Mouse (Mus musculus) T-helper 17 cell (primary cell): ENCODE results near the gene Xirp1.

Source experiments
- in situ Hi-C, 2 experiments: fragments of 300-600 bp; cut with MboI, MseI; formaldehyde crosslinking; loops; 1 replicate in 1 of 2; 2 replicates in 1 of 2; pipeline ENCODE4 v1.15.1; 2025; ENCODE audit warnings: high pct_unique_total_duplicates in 2 of 2

The Xirp1 gene

GRCm38 (mm10) chr9:120021164-120021563, 2.2 kb downstream of the Xirp1 start:
- in situ Hi-C loops, result loop anchor here in 1 of 2 experiments (10.0 kb wide), 2 partner anchors 74 to 314 kb away; partner anchors contain the start of gene Ccr8

- in situ Hi-C loops, result loop anchor here in 1 of 2 experiments (10.0 kb wide), 2 partner anchors 74 to 314 kb away; partner anchors contain the start of gene Ccr8
Measured at GRCm38 (mm10) chr9:120020285-120020890, 3.0 kb downstream of the Xirp1 start.

- in situ Hi-C loops, result loop anchor here in 1 of 2 experiments (10.0 kb wide), 1 partner anchor 908 kb away; the partner anchor contains the start of gene Ctnnb1
Measured at GRCm38 (mm10) chr9:120016956-120017355, 6.4 kb downstream of the Xirp1 start.

GRCm38 (mm10) chr9:120014828-120015227, 8.6 kb downstream of the Xirp1 start:
- in situ Hi-C loops, result loop anchor here in 1 of 2 experiments (10.0 kb wide), 1 partner anchor 910 kb away; the partner anchor contains the start of gene Ctnnb1

- in situ Hi-C loops, result loop anchor here in 1 of 2 experiments (10.0 kb wide), 1 partner anchor 911 kb away; the partner anchor contains the start of gene Ctnnb1
Measured at GRCm38 (mm10) chr9:120013251-120013820, 10.1 kb downstream of the Xirp1 start.

GRCm38 (mm10) chr9:120012781-120013180, 10.6 kb downstream of the Xirp1 start:
- in situ Hi-C loops, result loop anchor here in 1 of 2 experiments (10.0 kb wide), 1 partner anchor 912 kb away; the partner anchor contains the start of gene Ctnnb1

GRCm38 (mm10) chr9:120012161-120012560, 11.2 kb downstream of the Xirp1 start:
- in situ Hi-C loops, result loop anchor here in 1 of 2 experiments (10.0 kb wide), 1 partner anchor 913 kb away; the partner anchor contains the start of gene Ctnnb1

- in situ Hi-C loops, result loop anchor here in 1 of 2 experiments (10.0 kb wide), 1 partner anchor 913 kb away; the partner anchor contains the start of gene Ctnnb1
Measured at GRCm38 (mm10) chr9:120011533-120011932, 11.9 kb downstream of the Xirp1 start.

- in situ Hi-C loops, result loop anchor here in 1 of 2 experiments (10.0 kb wide), 1 partner anchor 914 kb away; the partner anchor contains the start of gene Ctnnb1
Measured at GRCm38 (mm10) chr9:120010781-120011511, 12.5 kb downstream of the Xirp1 start.

GRCm38 (mm10) chr9:120009871-120010270, 13.5 kb downstream of the Xirp1 start:
- in situ Hi-C loops, result loop anchor here in 1 of 2 experiments (10.0 kb wide), 1 partner anchor 915 kb away; the partner anchor contains the start of gene Ctnnb1

- in situ Hi-C loops, result no loop called here
Measured at GRCm38 (mm10) chr9:120009226-120009841, 14.1 kb downstream of the Xirp1 start.

GRCm38 (mm10) chr9:120007833-120008232, 15.6 kb downstream of the Xirp1 start:
- in situ Hi-C loops, result no loop called here

- in situ Hi-C loops, result no loop called here
Measured at GRCm38 (mm10) chr9:120005936-120006335, 17.5 kb downstream of the Xirp1 start.

GRCm38 (mm10) chr9:120002893-120003292, 20.5 kb downstream of the Xirp1 start:
- in situ Hi-C loops, result no loop called here

GRCm38 (mm10) chr9:120001945-120002725, 21.3 kb downstream of the Xirp1 start:
- in situ Hi-C loops, result no loop called here

GRCm38 (mm10) chr9:120000761-120001160, 22.6 kb downstream of the Xirp1 start:
- in situ Hi-C loops, result no loop called here

GRCm38 (mm10) chr9:119999636-120000035, 23.8 kb downstream of the Xirp1 start:
- in situ Hi-C loops, result no loop called here

GRCm38 (mm10) chr9:119998776-119999175, 24.6 kb downstream of the Xirp1 start:
- in situ Hi-C loops, result no loop called here

- in situ Hi-C loops, result no loop called here
Measured at GRCm38 (mm10) chr9:119996080-119996479, 27.3 kb downstream of the Xirp1 start.

GRCm38 (mm10) chr9:119994207-119994606, 29.2 kb downstream of the Xirp1 start:
- in situ Hi-C loops, result no loop called here
